Mouse (Mus musculus) liver, adult 2 months (tissue): ENCODE data around the gene Ptch1. TPM values are rescaled to one million over a fixed set of nuclear protein-coding genes. Genes with fewer than 3 reads are reported as not detected.
A peak's percentile ranks its signal among the peaks of the same experiment; 100 is the strongest.

Experiments used
- DNase-seq: peaks from one replicate; pipeline ENCODE4 v3.0.0-alpha.2; 2011; ENCODE audit warnings: low read depth, low spot score; ENCODE audit errors: extremely low read depth
- H3K27ac ChIP-seq: fragments of 200-500 bp; replicated peaks from 2 replicates; pipeline ENCODE4 v1.5.1; 2012; ENCODE audit warnings: low read depth, mild to moderate bottlenecking, control low read depth, inconsistent platforms, low read length; ENCODE audit not compliant: insufficient read depth
- H3K27me3 ChIP-seq: fragments of 200-500 bp; 2 replicates; pipeline ENCODE4 v1.6.1; 2012; ENCODE audit warnings: mild to moderate bottlenecking, moderate library complexity, low read length, inconsistent platforms; ENCODE audit not compliant: control insufficient read depth, insufficient read depth
- H3K36me3 ChIP-seq: fragments of 200-500 bp; 2 replicates; pipeline ENCODE4 v1.6.1; 2012; ENCODE audit warnings: low read length, inconsistent platforms; ENCODE audit not compliant: control insufficient read depth, insufficient read depth
- H3K4me1 ChIP-seq: fragments of 200-500 bp; 2 replicates; pipeline ENCODE4 v1.6.1; 2011; ENCODE audit warnings: low read length; ENCODE audit not compliant: control insufficient read depth, insufficient read depth
- H3K4me3 ChIP-seq: fragments of 200-500 bp; 2 replicates; pipeline ENCODE4 v1.5.1; 2011; ENCODE audit warnings: low read depth, mild to moderate bottlenecking, control low read depth, low read length, moderate library complexity; ENCODE audit not compliant: insufficient read depth
- H3K79me2 ChIP-seq: fragments of 200-500 bp; 2 replicates; pipeline ENCODE4 v1.6.1; 2012; ENCODE audit warnings: inconsistent platforms, mild to moderate bottlenecking, low read length, moderate library complexity; ENCODE audit not compliant: control insufficient read depth, insufficient read depth
- H3K9ac ChIP-seq: fragments of 200-500 bp; 2 replicates; pipeline ENCODE4 v1.6.1; 2012; ENCODE audit warnings: low read depth, mild to moderate bottlenecking, control low read depth, inconsistent platforms, low read length
- CTCF ChIP-seq: fragments of 200-500 bp; IDR thresholded peaks from 2 replicates; pipeline ENCODE4 v1.5.1; 2011; ENCODE audit warnings: low read depth, low read length, control low read depth
- POLR2A ChIP-seq: fragments of 200-500 bp; IDR thresholded peaks from 2 replicates; pipeline ENCODE4 v1.6.1; 2011; ENCODE audit warnings: low read length, control low read depth; ENCODE audit not compliant: insufficient read depth; ENCODE audit errors: extremely low read depth
- WGBS: fragments of 180-500 bp; shearing (Covaris S2); methylation state at CpG from one replicate; pipeline ENCODE4 v1.1.7; 2018; 5-methylcytosine and 5-hydroxymethylcytosine counted together
- polyA plus RNA-seq: library from polyadenylated mRNA; depleted of rRNA; stranded (reverse); fragments of >200 nt; gene quantifications from 2 replicates; pipeline ENCODE4 v1.2.3, GENCODE M21; 2012
- total RNA-seq: library from RNA; depleted of rRNA; stranded (reverse); fragments of >200 nt; gene quantifications from 2 replicates; pipeline ENCODE4 v1.2.3, GENCODE M21; 2014

Gene Ptch1
- total and polyA plus RNA-seq, 2 experiments, result 7.5 to 9.3 TPM

DNA sequence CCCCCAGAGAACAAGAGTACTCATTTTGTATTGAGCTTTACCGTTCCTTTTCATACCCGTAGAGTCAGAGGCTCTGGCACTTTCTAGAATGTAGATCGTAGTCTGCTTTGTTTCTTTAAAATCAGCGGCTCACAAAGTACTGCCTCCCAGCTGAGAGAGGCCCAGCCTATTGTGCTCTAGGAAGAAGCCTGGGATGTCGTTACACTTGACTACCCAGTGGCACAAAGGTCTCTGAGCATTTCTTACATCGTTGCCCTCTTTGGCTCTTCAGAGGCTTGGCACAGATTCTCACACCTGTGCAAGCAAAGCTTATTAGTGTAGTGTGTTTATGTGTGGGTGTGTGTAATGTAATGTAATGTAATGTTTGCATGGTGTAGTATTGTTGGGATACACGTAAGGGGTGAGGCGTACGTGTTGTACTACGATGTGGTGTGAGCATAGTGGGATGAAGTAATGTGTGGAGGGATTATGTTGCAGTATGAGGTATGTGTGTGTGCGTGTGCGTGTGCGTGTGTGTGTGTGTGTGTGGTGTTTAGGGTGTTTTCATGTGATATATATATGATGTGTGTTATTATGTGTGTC is 20.2 kb upstream of the Ptch1 start:
- WGBS, result 90% methylated on average over 13 of the region's 13 CpGs
- no peak for TF ChIP-seq POLR2A
- TF ChIP-seq CTCF, result no peak
- Histone ChIP-seq H3K79me2 (no peaks in the 10 kb centered on the region), H3K4me3 (no peak overlapping the region), H3K36me3 (no peaks in the 10 kb centered on the region), H3K9ac (no peak overlapping the region), H3K27ac (no peak overlapping the region), H3K27me3 (no peaks in the 10 kb centered on the region), H3K4me1 (no peaks in the 10 kb centered on the region)
- DNase-seq, result no peak

- no peak for DNase-seq
- WGBS, result 89% methylated on average over 5 of the region's 5 CpGs
- H3K4me1 ChIP-seq, result no peaks in the 10 kb centered on the region
- TF ChIP-seq POLR2A (no peak), CTCF (no peak)
- no peaks in the 10 kb centered on the region for H3K36me3 ChIP-seq
- H3K27ac ChIP-seq, result no peak overlapping the region
- H3K27me3 ChIP-seq, result no peaks in the 10 kb centered on the region
- no peaks in the 10 kb centered on the region for H3K79me2 ChIP-seq
- no peak overlapping the region for H3K9ac ChIP-seq
- no peak overlapping the region for H3K4me3 ChIP-seq
These were observed 19.4 kb upstream of the Ptch1 start for GRCm38 (mm10) chr13:63592755-63593154.

DNA sequence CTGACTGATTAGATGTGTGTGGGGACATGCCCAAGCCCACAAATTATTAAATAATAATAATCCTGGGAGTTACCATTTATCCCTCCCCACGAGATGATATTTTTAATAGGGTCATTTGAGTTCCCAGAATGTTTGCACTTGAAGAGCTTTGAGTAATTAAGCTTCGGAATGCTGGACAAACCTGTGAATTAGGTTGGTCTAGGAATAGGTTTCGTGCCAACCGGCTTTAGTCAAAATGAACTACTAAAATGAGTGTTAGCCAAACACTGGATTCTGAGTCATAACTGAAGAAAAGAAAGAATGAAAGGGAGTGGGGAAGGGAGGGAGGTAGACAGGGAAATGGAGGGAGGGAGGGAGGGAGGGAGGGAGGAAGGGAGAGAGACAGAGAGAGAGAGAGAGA is 1.2 kb upstream of the Ptch1 start:
- no peak for TF ChIP-seq CTCF
- no peak for TF ChIP-seq POLR2A
- no peak overlapping the region for H3K4me3 ChIP-seq
- WGBS, result 70% methylated on average over 4 of the region's 4 CpGs
- H3K27me3 ChIP-seq, result peaks cover 15% of the 10 kb centered on the region
- no peaks in the 10 kb centered on the region for H3K36me3 ChIP-seq
- no peaks in the 10 kb centered on the region; the same call in 1 of the 2 replicates for H3K4me1 ChIP-seq
- DNase-seq, result no peak
- H3K9ac ChIP-seq, result no peak overlapping the region
- H3K27ac ChIP-seq, result no peak overlapping the region
- H3K79me2 ChIP-seq, result no peaks in the 10 kb centered on the region

GRCm38 (mm10) chr13:63572453-63573255 is 744 bp downstream of the Ptch1 start:
- H3K27me3 ChIP-seq, result peaks cover 15% of the 10 kb centered on the region
- WGBS, result 2% methylated on average over 67 of the region's 67 CpGs

DNA sequence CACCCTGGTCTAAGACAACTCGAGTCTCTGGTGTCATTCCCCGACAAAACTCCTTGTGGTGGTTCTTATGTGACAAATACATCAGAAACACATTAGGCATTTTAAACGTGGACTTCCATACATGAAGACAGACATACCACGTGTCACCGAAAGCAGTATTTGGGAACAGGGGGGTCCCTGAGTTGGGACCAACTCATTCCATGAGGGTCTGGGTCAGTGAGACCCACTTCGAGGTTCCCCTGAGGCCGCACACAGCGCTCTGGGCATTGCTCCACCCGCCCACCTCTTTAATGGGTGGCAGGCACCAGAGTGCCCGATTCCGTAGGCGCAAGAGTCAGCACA is 1.3 kb downstream of the Ptch1 start:
- H3K4me1 ChIP-seq, result no peaks in the 10 kb centered on the region; the same call in 1 of the 2 replicates
- H3K27ac ChIP-seq, result no peak overlapping the region
- H3K27me3 ChIP-seq, result peaks cover 15% of the 10 kb centered on the region
- H3K9ac ChIP-seq, result no peak overlapping the region
- no peaks in the 10 kb centered on the region for H3K36me3 ChIP-seq
- H3K4me3 ChIP-seq, result no peak overlapping the region; the same call in 1 of the 2 replicates
- DNase-seq, result no peak
- 11% methylated on average over 12 of the region's 12 CpGs for WGBS
- H3K79me2 ChIP-seq, result no peaks in the 10 kb centered on the region
- no peak for TF ChIP-seq POLR2A
- no peak for TF ChIP-seq CTCF

More at GRCm38 (mm10) chr13:63572453-63573255, 744 bp downstream of the Ptch1 start:
- H3K79me2 ChIP-seq, result no peaks in the 10 kb centered on the region
- H3K4me3 ChIP-seq, result peak overlapping the region; percentile 58; the same call in 1 of the 2 replicates
- no peak for DNase-seq
- H3K4me1 ChIP-seq, result no peaks in the 10 kb centered on the region; the same call in 1 of the 2 replicates
- TF ChIP-seq CTCF, result no peak
- no peak for TF ChIP-seq POLR2A
- H3K36me3 ChIP-seq, result no peaks in the 10 kb centered on the region
- no peak overlapping the region for H3K27ac ChIP-seq
- peak overlapping the region; percentile 35; the same call in 1 of the 2 replicates for H3K9ac ChIP-seq

DNA sequence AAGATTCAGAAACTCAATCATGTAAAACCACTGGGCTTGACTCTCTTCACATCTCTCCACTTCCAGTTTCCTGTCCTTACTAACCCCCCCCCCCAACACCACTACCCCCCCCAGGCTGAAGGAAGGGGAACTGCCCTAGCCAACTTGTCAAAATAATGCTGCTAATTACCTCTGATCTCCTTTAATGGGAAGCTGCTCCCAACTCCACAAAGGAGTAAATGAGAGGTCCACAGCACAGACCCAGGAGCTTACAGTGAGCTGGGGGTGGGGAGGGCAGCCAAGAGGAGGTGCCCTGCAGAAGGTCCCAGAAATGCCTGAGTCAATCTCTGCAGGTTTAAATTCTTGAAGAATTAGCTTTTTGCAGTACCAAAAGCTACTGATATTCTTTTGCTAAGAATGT is 2.9 kb downstream of the Ptch1 start:
- Histone ChIP-seq H3K9ac (no peak overlapping the region), H3K4me3 (no peak overlapping the region)

More for the DNA sequence above, 2.9 kb downstream of the Ptch1 start:
- H3K4me1 ChIP-seq, result no peaks in the 10 kb centered on the region; the same call in 1 of the 2 replicates
- H3K79me2 ChIP-seq, result no peaks in the 10 kb centered on the region
- DNase-seq, result no peak
- H3K27me3 ChIP-seq, result peaks cover 15% of the 10 kb centered on the region
- H3K27ac ChIP-seq, result no peak overlapping the region
- TF ChIP-seq CTCF, result no peak
- no peak for TF ChIP-seq POLR2A
- H3K36me3 ChIP-seq, result no peaks in the 10 kb centered on the region
